Mouse (Mus musculus) MEL-GATA-1-ER (cell line): ENCODE results near the gene Dpp10.

ENCODE experiments used
- DNase-seq: peaks from one replicate; pipeline ENCODE4 v3.0.0-alpha.2; 2012; ENCODE audit warnings: low read depth; ENCODE audit errors: extremely low read depth

Gene Dpp10

DNA sequence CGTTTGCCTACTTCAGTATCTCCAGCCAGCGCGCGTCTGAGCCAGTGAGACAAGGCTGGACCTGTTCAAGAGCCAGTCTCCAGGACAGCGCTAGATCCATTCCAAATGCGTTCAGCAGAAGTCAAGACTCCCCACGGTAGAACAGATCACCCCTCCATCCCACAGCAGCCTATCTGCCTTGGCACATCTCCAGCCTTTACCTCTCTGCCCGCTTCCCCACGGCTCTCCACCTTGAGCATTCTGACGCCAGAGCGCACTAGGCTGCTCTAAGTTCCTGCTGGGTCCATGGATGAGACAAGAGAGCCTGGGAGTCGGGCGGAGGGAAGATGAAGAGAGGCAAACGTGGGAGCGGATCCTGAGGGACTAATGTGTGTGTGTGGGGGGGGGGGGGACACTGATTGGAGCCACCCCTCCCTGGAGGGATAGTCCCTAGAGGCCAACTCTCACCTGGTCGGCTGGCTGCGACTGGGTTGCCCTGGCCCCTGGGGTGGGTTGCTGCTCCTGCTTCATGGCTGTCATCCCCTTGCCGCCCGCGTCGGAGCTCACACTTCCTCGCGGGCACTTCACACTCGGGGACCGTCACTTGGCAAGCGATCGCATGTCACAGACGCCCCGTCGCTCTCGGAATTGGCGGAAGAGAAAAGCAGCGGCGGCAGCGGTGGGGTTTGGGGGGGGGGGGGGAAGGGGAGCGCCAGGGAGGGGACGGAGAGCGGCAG is at the start of gene Dpp10:
Gene Dpp10 (minus strand): TSS at position 635 of the 716 bp plus-strand sequence.
- no peak for DNase-seq

GRCm38 (mm10) chr1:124048544-124048943 is 3.2 kb upstream of the Dpp10 start:
- DNase-seq = no peak

DNA sequence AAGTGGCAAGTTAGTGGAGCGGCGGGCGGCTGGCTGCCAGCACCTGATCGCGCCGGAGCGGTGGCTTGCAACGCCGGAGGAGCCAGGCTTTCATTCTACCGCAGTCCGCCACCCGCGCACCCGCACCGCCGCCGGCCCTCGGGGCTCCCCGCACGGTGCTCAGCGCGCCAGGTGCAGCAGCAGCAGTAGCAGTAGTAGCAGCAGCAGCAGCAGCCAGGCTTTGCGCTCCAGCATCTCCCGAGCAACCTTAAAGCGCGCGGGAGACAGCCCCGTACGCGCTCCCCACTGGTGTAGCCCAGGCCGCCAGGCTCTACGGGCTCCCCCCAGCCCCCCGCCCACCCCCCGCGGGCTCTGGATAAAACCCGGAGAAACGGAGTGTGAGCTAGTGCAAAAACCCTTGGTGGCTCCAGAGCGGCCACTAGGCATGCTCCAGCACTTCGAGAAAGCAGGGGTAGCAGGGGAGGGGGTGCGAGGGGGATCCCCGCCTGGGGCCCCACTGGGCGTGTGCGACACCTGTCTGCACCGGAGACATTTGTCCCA is 472 bp upstream of the Dpp10 start:
- no peak for DNase-seq

GRCm38 (mm10) chr1:124044161-124044560 is 1.2 kb downstream of the Dpp10 start:
- DNase-seq = no peak

GRCm38 (mm10) chr1:124043421-124043820 is 1.9 kb downstream of the Dpp10 start:
- DNase-seq = no peak

DNA sequence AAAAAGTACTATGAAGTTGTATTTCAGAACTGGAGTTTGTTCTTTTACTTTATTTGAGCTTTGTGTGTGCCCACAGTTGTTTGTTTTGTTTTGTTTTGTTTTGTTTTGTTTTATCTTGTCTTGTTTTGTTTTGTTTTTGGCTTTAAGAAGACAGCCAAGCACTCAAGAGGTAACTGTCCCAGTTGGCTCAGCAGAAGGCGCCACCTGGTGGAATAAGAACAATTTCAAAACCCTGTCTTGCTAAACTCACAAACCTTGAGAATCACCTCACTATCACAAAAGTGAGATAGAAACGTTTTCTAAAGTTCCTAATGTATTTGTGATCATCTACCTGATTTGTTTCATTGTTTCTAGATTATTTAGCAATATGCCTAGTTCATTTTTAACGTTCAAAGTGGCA is 3.8 kb downstream of the Dpp10 start:
- no peak for DNase-seq

GRCm38 (mm10) chr1:124035306-124035990 is 9.9 kb downstream of the Dpp10 start:
- no peak for DNase-seq

GRCm38 (mm10) chr1:124032677-124033076 is 12.7 kb downstream of the Dpp10 start:
- DNase-seq = no peak

- DNase-seq = no peak
Observed at GRCm38 (mm10) chr1:124031968-124032367, 13.4 kb downstream of the Dpp10 start.

GRCm38 (mm10) chr1:124002797-124003196 is 42.6 kb downstream of the Dpp10 start:
- no peak for DNase-seq

GRCm38 (mm10) chr1:123995780-123996179 is 49.6 kb downstream of the Dpp10 start:
- DNase-seq = no peak

DNA sequence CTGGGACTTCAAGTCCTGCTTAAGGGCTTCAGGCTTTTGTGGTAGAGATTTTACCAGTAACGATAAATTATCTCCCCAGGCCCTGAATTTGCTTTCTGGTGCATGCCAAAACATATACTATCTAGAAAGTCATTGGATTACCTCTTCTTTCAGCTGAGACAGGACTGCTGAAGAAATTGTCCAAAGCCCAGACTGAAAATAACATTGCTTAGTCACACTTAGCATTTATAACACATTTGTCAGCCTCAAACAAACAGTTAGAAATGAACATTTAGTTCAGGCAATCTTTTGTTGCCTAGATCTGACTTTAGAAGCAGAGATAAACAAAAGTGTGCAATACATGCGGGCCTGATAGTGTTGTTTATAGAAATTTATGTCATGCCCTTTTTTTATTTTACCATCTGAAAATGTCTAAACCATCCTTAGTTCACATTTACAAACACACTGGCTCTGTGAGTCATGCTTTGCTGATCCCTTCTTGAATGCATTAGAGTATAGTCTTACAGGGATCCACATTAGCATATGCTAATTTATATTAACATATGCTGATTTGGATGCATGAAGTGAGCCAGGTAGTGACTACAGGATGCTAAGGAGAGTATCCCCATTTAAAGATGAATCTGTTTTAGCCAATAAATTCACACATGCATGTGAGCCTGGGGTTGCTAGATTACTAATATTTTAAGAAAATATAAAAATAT is 59.9 kb downstream of the Dpp10 start:
- DNase-seq = no peak

DNA sequence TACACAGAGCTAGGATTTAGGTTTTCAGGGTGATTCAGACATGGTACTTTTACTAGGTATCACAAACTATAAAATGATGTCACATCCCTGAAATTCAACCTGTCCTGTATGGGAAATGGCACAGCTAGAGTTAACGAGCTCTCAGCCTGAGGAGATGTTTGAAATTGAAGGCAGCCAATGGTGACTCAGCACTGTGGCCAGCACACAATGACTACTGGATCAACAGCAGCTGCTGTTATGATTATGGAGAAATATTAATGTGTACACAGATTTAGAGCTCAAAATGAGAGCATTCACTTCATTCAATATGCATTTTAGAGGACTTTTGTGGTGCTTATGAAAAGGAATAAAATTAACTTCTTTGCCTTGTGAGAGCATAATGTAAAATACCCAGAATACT is 66.8 kb downstream of the Dpp10 start:
- no peak for DNase-seq

GRCm38 (mm10) chr1:123974621-123975020 is 70.7 kb downstream of the Dpp10 start:
- no peak for DNase-seq

DNA sequence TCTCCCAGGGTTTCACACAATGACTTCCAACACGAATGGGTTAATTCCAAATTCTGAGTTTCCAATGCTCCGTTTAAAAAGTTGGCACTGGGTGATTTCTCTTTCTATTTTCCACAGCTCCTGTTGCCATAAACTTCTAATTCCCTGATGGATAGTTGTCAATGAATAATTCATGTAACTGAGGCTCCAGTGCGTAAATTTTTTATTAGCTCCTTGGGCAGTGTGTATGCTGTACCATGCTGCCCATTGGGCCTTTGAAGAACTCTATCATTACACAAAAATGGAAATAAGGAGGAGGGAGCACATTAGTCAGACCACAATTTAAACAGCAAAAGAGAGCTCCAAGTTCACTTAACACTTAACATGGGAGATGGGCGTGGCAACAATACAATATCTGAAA is 99.2 kb downstream of the Dpp10 start:
- DNase-seq = no peak

DNA sequence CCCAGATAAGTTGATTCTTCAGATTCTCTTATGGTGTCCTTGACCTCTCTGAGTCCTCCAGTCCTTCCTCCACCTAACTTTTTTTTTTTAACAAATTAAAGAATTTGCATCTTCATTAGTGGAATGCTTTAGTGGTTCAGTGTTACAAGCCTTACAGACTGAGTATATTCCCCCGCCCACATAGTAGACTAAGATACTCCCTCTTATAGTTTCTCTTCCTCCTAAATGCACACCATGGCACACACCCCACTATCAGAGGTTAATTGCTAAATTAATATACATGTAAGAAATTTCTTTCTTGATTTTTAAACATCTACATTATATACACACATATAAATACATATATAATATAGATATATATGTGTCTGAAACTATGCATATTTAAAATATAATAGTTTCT is 104.5 kb downstream of the Dpp10 start:
- DNase-seq = no peak

GRCm38 (mm10) chr1:123933812-123934727 is 111.3 kb downstream of the Dpp10 start:
- peak; percentile 6 for DNase-seq

DNA sequence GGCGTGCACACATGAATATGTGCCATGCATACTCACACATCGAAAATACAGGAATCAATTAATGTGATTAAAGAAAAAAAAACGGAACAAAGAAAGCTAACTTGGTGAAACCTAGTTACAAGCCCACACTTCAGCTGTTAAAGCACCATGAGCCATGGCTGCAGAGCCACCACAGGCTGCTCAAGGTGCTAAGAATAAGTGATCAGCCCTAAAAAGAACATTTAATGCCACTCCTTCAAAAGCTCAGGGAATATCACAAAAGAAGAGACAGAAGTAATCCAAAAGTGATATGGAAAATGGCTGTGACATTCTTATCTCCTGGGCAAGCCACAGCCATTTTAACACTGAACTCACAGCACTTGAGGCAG is 117.4 kb downstream of the Dpp10 start:
- DNase-seq = no peak

DNA sequence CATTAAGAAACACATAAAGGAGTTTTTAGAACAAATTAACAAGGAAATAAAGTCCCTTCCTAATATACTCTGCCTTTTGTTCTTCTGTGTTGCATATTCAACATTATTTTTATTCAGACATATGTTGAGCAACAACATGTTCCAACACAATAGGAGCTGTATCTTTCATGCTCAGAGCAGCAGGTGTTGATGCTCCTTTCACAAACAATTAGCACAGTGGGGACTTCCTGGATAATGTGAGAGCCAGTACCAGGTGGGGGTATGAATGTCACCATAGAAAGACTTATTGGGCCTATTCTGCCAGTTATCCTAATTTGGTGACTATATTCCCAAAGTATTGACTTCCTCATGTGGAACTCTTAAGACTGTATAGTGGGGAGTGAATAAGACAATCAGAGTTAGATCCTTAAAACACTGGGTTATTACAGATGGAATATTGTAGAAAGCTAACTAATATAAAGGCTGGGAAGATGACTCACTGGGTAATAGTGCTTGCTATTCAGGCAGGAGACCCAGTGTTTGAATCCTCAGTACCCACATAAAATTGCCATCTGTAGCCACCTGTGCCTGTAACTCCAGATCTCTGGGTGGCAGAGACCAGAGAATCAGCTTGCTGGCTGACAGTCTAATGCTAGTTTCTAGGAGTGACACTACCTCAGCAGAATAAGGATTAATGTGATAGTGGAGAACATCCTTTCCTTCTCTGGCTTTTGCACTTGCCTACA is 117.9 kb downstream of the Dpp10 start:
- no peak for DNase-seq

DNA sequence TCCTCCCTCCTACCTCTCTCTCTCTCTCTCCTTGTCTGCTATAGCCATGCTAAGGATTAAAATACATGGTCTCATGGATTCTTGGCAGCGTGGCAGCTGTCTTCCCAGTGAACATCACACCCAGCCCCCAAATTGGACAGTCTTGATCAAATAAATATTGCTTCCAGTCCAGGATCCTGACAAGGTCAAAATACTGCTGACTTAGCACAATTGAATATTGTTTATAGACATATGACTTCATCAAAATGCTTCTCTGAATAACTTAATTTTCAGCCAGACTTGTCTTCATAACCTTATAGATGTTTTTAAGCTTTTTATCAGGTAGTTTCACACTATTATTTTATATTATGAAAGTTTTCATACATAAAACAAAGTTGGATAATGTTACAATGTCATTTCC is 120.5 kb downstream of the Dpp10 start:
- DNase-seq = no peak
